Mouse (Mus musculus) CH12.LX (cell line): ENCODE measurements around the gene Smyd5. TPM values are rescaled to one million over a fixed set of nuclear protein-coding genes. Genes with fewer than 3 reads are reported as not detected.

Experiments used
- DNase-seq: peaks from one replicate; pipeline ENCODE4 v3.0.0-alpha.2; 2013; ENCODE audit errors: extremely low read depth
- H3K27ac ChIP-seq: 2 replicates; pipeline ENCODE4 v1.5.1; 2012; ENCODE audit warnings: low read depth, mild to moderate bottlenecking, control low read depth, moderate library complexity; ENCODE audit not compliant: insufficient read depth
- H3K27me3 ChIP-seq: replicated peaks from 2 replicates; pipeline ENCODE3; 2012; ENCODE audit warnings: inconsistent platforms
- H3K36me3 ChIP-seq, 2 experiments: replicated peaks in 1 of 2; 2 replicates each; pipeline versions ENCODE3 to v1.6.1; 2012; ENCODE audit warnings: inconsistent platforms in 1 of 2, low read length in 1 of 2, mild to moderate bottlenecking in 1 of 2, mixed read lengths in 1 of 2, moderate library complexity in 1 of 2; ENCODE audit not compliant: control insufficient read depth in 1 of 2, insufficient read depth in 1 of 2
- H3K4me1 ChIP-seq, 2 experiments: 2 replicates each; pipeline ENCODE4 v1.6.1; 2012; ENCODE audit warnings: inconsistent platforms in 1 of 2, moderate library complexity in 1 of 2; ENCODE audit not compliant: insufficient read depth in 2 of 2, control insufficient read depth in 1 of 2
- H3K4me2 ChIP-seq: 2 replicates; pipeline ENCODE4 v1.6.1; 2012; ENCODE audit warnings: low read depth, mild to moderate bottlenecking, control low read depth; ENCODE audit not compliant: poor library complexity, insufficient read depth, severe bottlenecking
- H3K4me3 ChIP-seq, 3 experiments: fragments of 150-350 bp in 1 of 3; sonication (generic) in 1 of 3; replicated peaks in 1 of 3; 2 replicates each; pipeline versions ENCODE3 to v1.5.1; 2011 to 2012; ENCODE audit warnings: low read depth in 2 of 3, low read length in 2 of 3, mild to moderate bottlenecking in 2 of 3, moderate library complexity in 2 of 3, control low read depth in 1 of 3, improper control_type of control experiment in 1 of 3, inconsistent platforms in 1 of 3, mixed read lengths in 1 of 3; ENCODE audit not compliant: poor library complexity in 1 of 3
- H3K79me2 ChIP-seq: replicated peaks from 2 replicates; pipeline ENCODE4 v1.6.1; 2012; ENCODE audit warnings: mild to moderate bottlenecking, moderate library complexity; ENCODE audit not compliant: control insufficient read depth, poor library complexity, insufficient read depth, severe bottlenecking; ENCODE audit errors: extremely low read depth
- H3K9ac ChIP-seq: 2 replicates; pipeline ENCODE4 v1.6.1; 2012; ENCODE audit warnings: low read depth, mild to moderate bottlenecking, control low read depth, moderate library complexity; ENCODE audit not compliant: insufficient read depth
- H3K9me3 ChIP-seq: replicated peaks from 2 replicates; pipeline ENCODE3; 2012; ENCODE audit warnings: low read length, inconsistent platforms, mixed read lengths
- BHLHE40 ChIP-seq: IDR thresholded peaks from 2 replicates; pipeline ENCODE4 v1.6.1; 2011; ENCODE audit warnings: mild to moderate bottlenecking, low read depth, low read length, improper control_type of control experiment
- CHD1 ChIP-seq: IDR thresholded peaks from 2 replicates; pipeline ENCODE4 v1.6.1; 2012; ENCODE audit warnings: low read depth, low read length, improper control_type of control experiment, inconsistent platforms
- CHD2 ChIP-seq: IDR thresholded peaks from 2 replicates; pipeline ENCODE4 v1.6.1; 2011; ENCODE audit warnings: low read length, improper control_type of control experiment
- CTCF ChIP-seq, 2 experiments: IDR thresholded peaks in 1 of 2; conservative IDR thresholded peaks in 1 of 2; 2 replicates each; pipeline ENCODE4 v1.5.1; 2011 to 2012; ENCODE audit warnings: low read depth in 2 of 2, low read length in 2 of 2, improper control_type of control experiment in 1 of 2, inconsistent platforms in 1 of 2, mild to moderate bottlenecking in 1 of 2, moderate library complexity in 1 of 2
- E2F4 ChIP-seq: IDR thresholded peaks from 2 replicates; pipeline ENCODE4 v1.6.1; 2011; ENCODE audit warnings: low read depth, low read length, improper control_type of control experiment; ENCODE audit not compliant: insufficient replicate concordance
- ELF1 ChIP-seq: IDR thresholded peaks from 2 replicates; pipeline ENCODE4 v1.6.1; 2014; ENCODE audit warnings: low read depth, mild to moderate bottlenecking, inconsistent platforms, low read length, improper control_type of control experiment
- ETS1 ChIP-seq: conservative IDR thresholded peaks from 2 replicates; pipeline ENCODE4 v1.6.1; 2012; ENCODE audit warnings: low read depth, mild to moderate bottlenecking, inconsistent platforms, low read length, improper control_type of control experiment, moderate library complexity
- GABPA ChIP-seq: IDR thresholded peaks from 2 replicates; pipeline ENCODE4 v1.6.1; 2012; ENCODE audit warnings: low read depth, low read length, improper control_type of control experiment, inconsistent platforms; ENCODE audit not compliant: insufficient replicate concordance
- JUN ChIP-seq: IDR thresholded peaks from 2 replicates; pipeline ENCODE4 v1.6.1; 2011; ENCODE audit warnings: low read depth, mild to moderate bottlenecking, low read length, improper control_type of control experiment, moderate library complexity; ENCODE audit not compliant: insufficient read depth
- JUND ChIP-seq: conservative IDR thresholded peaks from 2 replicates; pipeline ENCODE4 v1.6.1; 2011; ENCODE audit warnings: low read depth, low read length, improper control_type of control experiment
- KAT2A ChIP-seq: IDR thresholded peaks from 2 replicates; pipeline ENCODE4 v1.6.1; 2012; ENCODE audit warnings: low read length, improper control_type of control experiment, inconsistent platforms; ENCODE audit not compliant: insufficient replicate concordance
- MAFK ChIP-seq: IDR thresholded peaks from 2 replicates; pipeline ENCODE4 v1.6.1; 2011; ENCODE audit warnings: low read length, improper control_type of control experiment; ENCODE audit not compliant: insufficient replicate concordance
- MAX ChIP-seq: IDR thresholded peaks from 2 replicates; pipeline ENCODE4 v1.6.1; 2011; ENCODE audit warnings: low read length, improper control_type of control experiment
- MAZ ChIP-seq: IDR thresholded peaks from 2 replicates; pipeline ENCODE4 v1.6.1; 2012; ENCODE audit warnings: low read depth, mild to moderate bottlenecking, inconsistent platforms, low read length, improper control_type of control experiment, moderate library complexity
- MEF2A ChIP-seq: IDR thresholded peaks from 2 replicates; pipeline ENCODE4 v1.6.1; 2014; ENCODE audit warnings: low read depth, mild to moderate bottlenecking, inconsistent platforms, low read length, improper control_type of control experiment, borderline replicate concordance
- MXI1 ChIP-seq: IDR thresholded peaks from 2 replicates; pipeline ENCODE4 v1.6.1; 2011; ENCODE audit warnings: mild to moderate bottlenecking, low read depth, low read length, improper control_type of control experiment
- MYC ChIP-seq: IDR thresholded peaks from 2 replicates; pipeline ENCODE4 v1.6.1; 2011; ENCODE audit warnings: low read depth, mild to moderate bottlenecking, improper control_type of control experiment, low read length
- NELFE ChIP-seq: IDR thresholded peaks from 2 replicates; pipeline ENCODE4 v1.6.1; 2011; ENCODE audit warnings: low read depth, low read length, improper control_type of control experiment
- NRF1 ChIP-seq: IDR thresholded peaks from 2 replicates; pipeline ENCODE4 v1.6.1; 2014; ENCODE audit warnings: low read depth, mild to moderate bottlenecking, inconsistent platforms, low read length, improper control_type of control experiment, moderate library complexity
- PAX5 ChIP-seq: IDR thresholded peaks from 2 replicates; pipeline ENCODE4 v1.6.1; 2012; ENCODE audit warnings: low read length, inconsistent platforms, mixed read lengths
- POLR2A ChIP-seq: IDR thresholded peaks from 2 replicates; pipeline ENCODE4 v1.6.1; 2011; ENCODE audit warnings: low read depth, mild to moderate bottlenecking, improper control_type of control experiment, low read length
- POLR2AphosphoS2 ChIP-seq: IDR thresholded peaks from 2 replicates; pipeline ENCODE4 v1.6.1; 2011; ENCODE audit warnings: low read depth, low read length, improper control_type of control experiment
- RAD21 ChIP-seq: IDR thresholded peaks from 2 replicates; pipeline ENCODE4 v1.6.1; 2011; ENCODE audit warnings: low read depth, mild to moderate bottlenecking, low read length, improper control_type of control experiment, moderate library complexity
- RCOR1 ChIP-seq: conservative IDR thresholded peaks from 2 replicates; pipeline ENCODE4 v1.6.1; 2012; ENCODE audit warnings: low read depth, mild to moderate bottlenecking, inconsistent platforms, low read length, improper control_type of control experiment
- SIN3A ChIP-seq: IDR thresholded peaks from 2 replicates; pipeline ENCODE4 v1.6.1; 2012; ENCODE audit warnings: low read length, improper control_type of control experiment, inconsistent platforms
- SMC3 ChIP-seq: IDR thresholded peaks from 2 replicates; pipeline ENCODE4 v1.6.1; 2011; ENCODE audit warnings: low read depth, low read length, improper control_type of control experiment
- TBP ChIP-seq: conservative IDR thresholded peaks from 2 replicates; pipeline ENCODE4 v1.6.1; 2011; ENCODE audit warnings: low read depth, low read length, improper control_type of control experiment
- TCF12 ChIP-seq: IDR thresholded peaks from 2 replicates; pipeline ENCODE4 v1.6.1; 2014; ENCODE audit warnings: low read depth, mild to moderate bottlenecking, inconsistent platforms, low read length, improper control_type of control experiment
- UBTF ChIP-seq: IDR thresholded peaks from 2 replicates; pipeline ENCODE4 v1.6.1; 2012; ENCODE audit warnings: low read depth, mild to moderate bottlenecking, inconsistent platforms, low read length, improper control_type of control experiment, moderate library complexity
- USF1 ChIP-seq: IDR thresholded peaks from 2 replicates; pipeline ENCODE4 v1.6.1; 2014; ENCODE audit warnings: low read depth, mild to moderate bottlenecking, inconsistent platforms, low read length, improper control_type of control experiment
- USF2 ChIP-seq: conservative IDR thresholded peaks from 2 replicates; pipeline ENCODE4 v1.6.1; 2011; ENCODE audit warnings: low read depth, low read length, improper control_type of control experiment
- ZC3H11A ChIP-seq: IDR thresholded peaks from 2 replicates; pipeline ENCODE4 v1.6.1; 2012; ENCODE audit warnings: low read depth, mild to moderate bottlenecking, inconsistent platforms, low read length, improper control_type of control experiment
- ZKSCAN1 ChIP-seq: IDR thresholded peaks from 2 replicates; pipeline ENCODE4 v1.6.1; 2012; ENCODE audit warnings: low read depth, inconsistent platforms, low read length, improper control_type of control experiment, borderline replicate concordance
- ZMIZ1 ChIP-seq: IDR thresholded peaks from 2 replicates; pipeline ENCODE4 v1.6.1; 2012; ENCODE audit warnings: low read depth, mild to moderate bottlenecking, inconsistent platforms, low read length, improper control_type of control experiment
- ZNF384 ChIP-seq: IDR thresholded peaks from 2 replicates; pipeline ENCODE4 v1.6.1; 2012; ENCODE audit warnings: low read depth, low read length, improper control_type of control experiment, inconsistent platforms
- dilution Hi-C: fragments of 300-500 bp; cut with MboI; formaldehyde crosslinking; loops from 2 replicates; pipeline ENCODE4 v1.14.3; 2020; ENCODE audit warnings: low sequenced_read_pairs; ENCODE audit not compliant: extremely low pct_unique_long_range_greater_than_20kb, extremely low pct_ligation_motif_present
- in situ Hi-C: fragments of 300-500 bp; cut with MboI; formaldehyde crosslinking; loops from 3 replicates; pipeline ENCODE4 v1.14.3; 2019; ENCODE audit warnings: low sequenced_read_pairs, low pct_ligation_motif_present, low pct_unique_long_range_greater_than_20kb, mixed read lengths
- polyA plus RNA-seq: library from polyadenylated mRNA; unstranded; fragments of >175 nt; gene quantifications from 2 replicates; pipeline ENCODE4 v1.2.1, GENCODE M21; 2012; ENCODE audit warnings: low read depth; ENCODE audit not compliant: insufficient read length
- total RNA-seq, 2 experiments: library from RNA; depleted of rRNA; stranded (reverse); fragments of 300-350 nt in 1 of 2; fragments of >200 nt in 1 of 2; gene quantifications; 2 replicates each; pipeline ENCODE4 v1.2.3; 2012 to 2014

The Smyd5 gene
- total and polyA plus RNA-seq, 3 experiments = 68.1 to 109 (median 75.5) TPM

GRCm38 (mm10) chr6:85450697-85451663 lies 19.2 kb downstream of the Smyd5 start, which contains the start of gene Cct7:
Cct7 (plus strand) TSS chr6:85451514.
- dilution Hi-C loops (no loop called here), in situ Hi-C loops (loop anchor here (25.0 kb wide), 1 partner anchor 461 kb away; the partner anchor contains the start of genes Nat8f1, Nat8f4 and Tprkb)
- DNase-seq = peak; percentile 98
- peaks cover 38% of the 10 kb centered on the region for H3K79me2 ChIP-seq
- peak within 1 kb of the TSS; percentile 93 for H3K9ac ChIP-seq
- peaks cover 0 to 35% of the 10 kb centered on the region in 2 experiments; a peak in 2 of 4 replicates for H3K4me1 ChIP-seq
- TF ChIP-seq NELFE (peak; percentile 67), E2F4 (no peak), CHD2 (peak; percentile 89), ZC3H11A (no peak), MAZ (no peak), RAD21 (no peak), ELF1 (peak; percentile 77), ZKSCAN1 (no peak), USF2 (no peak), POLR2AphosphoS2 (0 out of 2 replicates have a peak, but pooled peaks have one; percentile 4), UBTF (peak; percentile 63; the same call in 1 of the 2 replicates), USF1 (no peak), MAX (0 out of 2 replicates have a peak, but pooled peaks have one; percentile 39), JUND (no peak), SMC3 (no peak), ETS1 (no peak), PAX5 (no peak), NRF1 (peak; percentile 28; the same call in 1 of the 2 replicates), CTCF (conservative IDR thresholded peaks at IDR 0.05 in 1 of 2, IDR thresholded peaks at IDR 0.05 in 1 of 2; ENCODE audit: low read depth in 2 of 2, low read length in 2 of 2) (peak in 1 of 2 experiments; percentile 60; a peak in 2 of 4 replicates), SIN3A (no peak), ZMIZ1 (peak; percentile 40; the same call in 1 of the 2 replicates), POLR2A (no peak), GABPA (no peak), MYC (no peak), TCF12 (no peak), RCOR1 (no peak), BHLHE40 (no peak), MAFK (no peak), JUN (no peak), ZNF384 (no peak), KAT2A (0 out of 2 replicates have a peak, but pooled peaks have one; percentile 19), TBP (0 out of 2 replicates have a peak, but pooled peaks have one; percentile 66), CHD1 (no peak), MEF2A (no peak), MXI1 (peak; percentile 73; the same call in 1 of the 2 replicates)
- no peaks in the 10 kb centered on the region for H3K9me3 ChIP-seq
- peak within 1 kb of the TSS; percentile 97 for H3K4me2 ChIP-seq
- H3K27me3 ChIP-seq = no peaks in the 10 kb centered on the region
- peak within 1 kb of the TSS; percentile 85 for H3K27ac ChIP-seq
- H3K4me3 ChIP-seq = peak within 1 kb of the TSS; percentile 89 to 99 (median 93)
- H3K36me3 ChIP-seq = peaks cover 11 to 51% of the 10 kb centered on the region in 2 experiments
